Mouse (Mus musculus) forebrain, embryonic 10.5 days (tissue): ENCODE measurements at regions not wholly inside any gene's neighbourhood (a gene's known extent, or its start where the extent isn't known, plus 50 kb on each side); places are given as distances from the start of the nearest gene placed in this dataset.

Experiments used
- DNase-seq: peaks from one replicate; pipeline ENCODE4 v3.0.0-alpha.2; 2017; ENCODE audit warnings: low spot score; ENCODE audit errors: extremely low spot score
- H3K27ac ChIP-seq: fragments of 300-500 bp; sonication (generic); 2 replicates; pipeline ENCODE4 v1.5.1; 2016; ENCODE audit warnings: mild to moderate bottlenecking
- H3K27me3 ChIP-seq: fragments of 300-500 bp; sonication (generic); 2 replicates; pipeline ENCODE4 v1.6.1; 2016; ENCODE audit warnings: mild to moderate bottlenecking; ENCODE audit not compliant: poor library complexity, severe bottlenecking
- H3K36me3 ChIP-seq: fragments of 300-500 bp; sonication (generic); replicated peaks from 2 replicates; pipeline ENCODE4 v1.6.1; 2016; ENCODE audit warnings: mild to moderate bottlenecking, moderate library complexity
- H3K4me1 ChIP-seq: fragments of 300-500 bp; sonication (generic); 2 replicates; pipeline ENCODE4 v1.6.1; 2016
- H3K4me3 ChIP-seq: fragments of 300-500 bp; sonication (generic); 2 replicates; pipeline ENCODE4 v1.5.1; 2016; ENCODE audit warnings: mild to moderate bottlenecking, moderate library complexity
- H3K9me3 ChIP-seq: fragments of 300-500 bp; sonication (generic); 2 replicates; pipeline ENCODE4 v1.6.1; 2016; ENCODE audit warnings: mild to moderate bottlenecking, moderate library complexity
- WGBS: fragments of 180-500 bp; shearing (Covaris S2); methylation state at CpG from one replicate; pipeline ENCODE4 v1.1.7; 2016; 5-methylcytosine and 5-hydroxymethylcytosine counted together

DNA sequence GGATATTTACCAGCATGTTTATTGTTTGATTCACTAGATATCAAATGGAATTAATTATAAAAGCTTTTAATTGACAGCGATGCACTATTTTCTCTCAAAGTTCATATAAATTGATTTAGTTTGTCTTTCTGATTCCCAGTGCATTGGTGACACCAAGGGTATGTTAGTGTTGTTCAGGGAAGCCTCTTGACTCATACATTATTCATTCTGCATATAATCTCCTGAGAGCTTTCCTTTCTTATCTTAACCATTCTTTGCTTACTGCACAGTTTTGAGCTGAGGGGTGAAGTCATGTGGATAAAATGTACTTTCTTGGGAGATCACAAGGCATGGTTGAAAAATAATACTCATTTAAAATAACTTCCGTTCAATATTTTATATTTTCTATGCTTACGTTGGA, 280.5 kb upstream of the Tmem229a start:
- 90% methylated on average over 3 of the region's 3 CpGs for WGBS
- Histone ChIP-seq H3K4me3 (no peak overlapping the region), H3K27ac (no peak overlapping the region), H3K27me3 (no peaks in the 10 kb centered on the region), H3K36me3 (no peaks in the 10 kb centered on the region), H3K9me3 (no peaks in the 10 kb centered on the region), H3K4me1 (no peaks in the 10 kb centered on the region)
- DNase-seq, result no peak
